Mouse (Mus musculus) adrenal gland, postnatal 14 days (tissue): ENCODE results near the gene Cbx1. TPM values are rescaled to one million over a fixed set of nuclear protein-coding genes. Genes with fewer than 3 reads are reported as not detected.
"Not testable (repeated sequence)": the region's sequence is repeated elsewhere in the genome, so short reads cannot be mapped to it uniquely, and the experiment has no call there.

Experiments
- DNase-seq: peaks from one replicate; pipeline ENCODE4 v3.0.0; 2021; ENCODE audit warnings: mixed read lengths
- microRNA-seq, 2 experiments: library from miRNA; unstranded; fragments of <30 nt; microRNA quantifications; one replicate each; pipeline ENCODE4 v1.2.0; 2021
- total RNA-seq: library from RNA; stranded (reverse); gene quantifications from 2 replicates; pipeline ENCODE4 v1.2.3, GENCODE M21; 2021

Gene Cbx1
- total RNA-seq, 1 experiment from 2014 or later = 78.1 TPM

DNA sequence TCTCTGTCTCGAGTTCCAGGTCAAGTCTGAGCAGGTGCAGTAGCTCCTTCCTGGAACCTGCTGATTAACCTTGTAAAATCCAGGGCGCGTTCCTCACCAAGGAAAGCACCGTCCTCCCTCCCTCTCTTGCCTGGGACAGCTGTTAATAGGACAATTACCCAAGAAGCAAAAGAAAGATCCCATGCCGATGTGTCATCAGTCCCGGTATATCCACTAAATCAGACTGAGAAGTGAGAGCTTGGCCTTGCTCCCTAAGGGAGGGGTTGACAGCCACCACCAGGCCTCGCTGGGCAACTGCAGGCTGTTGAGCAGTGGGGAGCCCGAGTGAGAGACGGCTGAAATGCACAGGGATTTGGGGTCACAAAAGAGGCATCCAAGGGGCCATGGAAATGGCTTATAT lies 48.4 kb downstream of the Cbx1 start:
- DNase-seq = peak; percentile 78

DNA sequence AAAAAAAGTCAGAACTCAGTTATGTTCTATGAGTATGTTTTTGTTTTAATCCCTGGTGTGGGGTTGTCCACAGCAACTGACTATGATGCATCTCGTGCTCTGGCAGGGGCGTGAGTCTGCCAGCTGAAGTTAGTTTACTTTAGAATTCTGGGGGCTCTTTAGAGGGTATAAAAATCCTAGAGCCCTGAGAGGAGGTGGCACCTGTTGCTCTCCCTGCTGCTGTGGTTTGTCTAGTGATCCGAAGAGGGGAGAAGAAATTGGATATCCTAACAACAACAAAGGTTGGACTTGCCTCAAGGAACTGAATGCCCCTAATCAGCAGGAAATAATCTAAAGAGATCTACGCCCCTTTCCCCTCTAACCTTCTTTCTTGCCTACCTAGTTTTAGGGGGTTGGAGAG lies 49.4 kb downstream of the Cbx1 start:
- no peak for DNase-seq

- DNase-seq = no peak
These were observed 50.5 kb downstream of the Cbx1 start for GRCm38 (mm10) chr11:96839428-96839827.

GRCm38 (mm10) chr11:96839877-96840276 lies 51.0 kb downstream of the Cbx1 start:
- DNase-seq = no peak

- DNase-seq = peak; percentile 51
These were observed 51.4 kb downstream of the Cbx1 start for GRCm38 (mm10) chr11:96840290-96840689.

DNA sequence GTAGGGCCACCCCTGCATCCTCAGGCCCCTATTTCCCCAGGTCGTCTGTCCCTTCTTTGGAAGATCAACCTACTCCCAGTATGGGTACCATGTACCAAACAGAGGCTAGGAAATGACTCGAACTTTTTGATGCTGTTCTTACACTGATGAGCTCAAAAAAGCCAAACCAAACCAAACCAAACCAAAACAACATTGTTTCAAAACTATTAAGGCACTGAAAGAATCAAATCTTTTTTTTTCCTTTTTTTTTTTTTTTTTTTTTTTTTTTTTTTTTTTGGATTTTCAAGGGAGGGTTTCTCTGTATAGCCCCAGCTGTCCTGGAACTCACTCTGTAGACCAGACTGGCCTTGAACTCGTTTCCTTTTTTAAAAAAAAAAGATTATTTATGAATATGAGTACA lies 54.7 kb downstream of the Cbx1 start:
- DNase-seq = no peak

DNA sequence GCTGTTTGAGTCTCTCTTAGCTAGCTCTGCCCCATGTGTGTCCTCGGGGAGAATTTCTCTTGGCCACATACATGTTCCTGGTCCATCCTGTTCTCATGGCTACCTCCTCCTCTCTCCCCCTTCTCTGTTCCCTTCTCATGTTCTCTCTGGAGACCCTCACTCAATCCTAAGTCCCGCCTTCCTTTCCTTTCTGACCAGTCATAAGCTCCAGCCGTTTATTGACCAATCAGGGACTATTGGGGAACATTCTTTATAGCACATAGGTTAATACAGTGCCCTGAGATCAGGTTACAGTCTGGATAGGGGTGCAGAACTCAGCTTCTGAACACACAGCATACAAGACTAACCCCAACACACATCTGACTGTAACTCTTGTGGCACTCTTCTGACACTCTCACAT lies 58.3 kb downstream of the Cbx1 start:
- no peak for DNase-seq

- DNase-seq = no peak
These were observed 59.8 kb downstream of the Cbx1 start for GRCm38 (mm10) chr11:96848694-96849093.

- DNase-seq = not testable (repeated sequence)
These were observed 60.2 kb downstream of the Cbx1 start for GRCm38 (mm10) chr11:96849145-96849544.

GRCm38 (mm10) chr11:96849681-96850467 lies 60.9 kb downstream of the Cbx1 start, which contains the start of gene Copz2:
TSS of gene Copz2 (plus strand) at chr11:96849870.
- DNase-seq = peak; percentile 78

DNA sequence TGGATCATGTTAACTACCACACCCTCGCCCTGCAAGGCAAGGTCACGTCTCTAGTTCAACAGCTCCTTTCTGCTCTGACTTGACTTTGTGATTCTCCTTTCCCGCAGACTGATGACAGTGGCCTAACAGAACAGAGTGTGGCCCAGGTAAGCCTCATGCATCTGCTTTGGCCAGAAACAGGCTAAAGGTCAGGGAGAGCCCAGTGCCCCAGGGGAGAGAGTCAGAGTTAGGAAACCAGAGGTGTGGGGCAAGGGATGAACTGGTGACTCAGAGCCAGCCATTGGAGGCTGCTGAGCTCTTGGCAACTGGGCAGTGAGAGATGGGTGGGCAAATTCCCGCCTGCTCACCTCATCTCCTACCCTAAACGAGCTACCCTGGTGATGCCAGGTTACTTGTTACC lies 68.5 kb downstream of the Cbx1 start:
- peak; percentile 76 for DNase-seq

Small RNA genes lying within 50 kb of the gene (microRNA-seq; reads per million reads assigned to microRNA genes)
- gene Mir152 = 834 to 1,046 reads per million in 2 experiments

Other genes starting within 250 kb of the Cbx1 start
- gene Snx11, start 11.6 kb upstream of the Cbx1 start, total RNA-seq = 23.4 and 27.2 TPM in 2 replicates
- gene Nfe2l1, start 40.8 kb downstream of the Cbx1 start, total RNA-seq = 362 and 371 TPM in 2 replicates
- gene Copz2, start 60.7 kb downstream of the Cbx1 start, total RNA-seq = 39.8 and 43.7 TPM in 2 replicates
- gene Cdk5rap3, start 127.4 kb downstream of the Cbx1 start, total RNA-seq = 48.6 and 49.9 TPM in 2 replicates
- 0.37 TPM in 1 of 2 replicates, not detected in the other for gene Prr15l, start 139.0 kb downstream of the Cbx1 start, total RNA-seq
- 28.3 and 31.9 TPM in 2 replicates for gene Pnpo, start 154.9 kb downstream of the Cbx1 start, total RNA-seq
- 15.5 and 18.3 TPM in 2 replicates for gene Sp2, start 193.8 kb downstream of the Cbx1 start, total RNA-seq
- gene Sp6, start 224.3 kb downstream of the Cbx1 start, total RNA-seq = 0.22 and 0.30 TPM in 2 replicates
- 15.9 and 18.3 TPM in 2 replicates for gene Scrn2, start 240.8 kb downstream of the Cbx1 start, total RNA-seq